ENCODE assay signal across 20 mouse cellular contexts in genomic region chr19:46032731-46033510, GRCm38 (mm10). TPM values are rescaled to one million over a fixed set of nuclear protein-coding genes. Genes with fewer than 3 reads are reported as not detected.
DNase-seq lines count a peak whose midpoint lies in the region; TF ChIP-seq lines count a peak whose summit lies in the region.
"Had no signal": no experiment of that assay in that cellular context is flagged by ENCODE, and none has a peak within 500 bp of the region (broad histone marks: within the 10 kb centered on the region; RNA-seq: fewer than 3 reads in every experiment).

No protein-coding gene starts in this region.

- peaks cover 74% of the 10 kb centered on the region for H3K36me3 ChIP-seq in E14TG2a.4 (ENCODE audit: insufficient read depth, low read length)

- peak; percentile 64 to 68 for DNase-seq in layer of hippocampus, adult 18-20 months (ENCODE audit: low spot score in 2 of 2)
- DNase-seq in layer of hippocampus, adult 8-10 months (ENCODE audit: low spot score in 2 of 2): no peak
- peak; percentile 52 to 65 for DNase-seq in left cerebral cortex, postnatal 36 days (ENCODE audit: low spot score in 2 of 2)
- no peak for DNase-seq in left cerebral cortex, adult 9 months (ENCODE audit: low spot score in 2 of 2)
- DNase-seq in brain, adult 2 months (ENCODE audit: low read depth, low spot score): peak; percentile 58
- no peak for DNase-seq in gastrocnemius, adult 18-20 months (ENCODE audit: low spot score)
- DNase-seq: adrenal gland, adult 8-10 months; cerebellum, adult 2 months; cerebellum, postnatal 25 days; embryo, embryonic 11 days; gastrocnemius, postnatal 25 days; kidney, postnatal 25 days; thymus, adult 2 months; thymus, postnatal 4 days had no signal

- intact Hi-C loops in left cerebral cortex, postnatal 36 days (cut with DNase I): no loop called here

- peak overlapping the region; percentile 17; the same call in 1 of the 2 replicates for H3K4me3 ChIP-seq in E14TG2a.4 (replicated peaks; ENCODE audit: low read length)
- H3K4me3 ChIP-seq: embryonic facial prominence, embryonic 13.5 days; erythroblast, embryonic 14.5 days; forebrain, embryonic 12.5 days; heart, embryonic 10.5 days; limb, embryonic 12.5 days had no signal

- no peaks in the 10 kb centered on the region for H3K27me3 ChIP-seq in E14TG2a.4 (ENCODE audit: insufficient read depth, low read length)
- H3K27me3 ChIP-seq: embryonic facial prominence, embryonic 13.5 days; forebrain, embryonic 12.5 days; limb, embryonic 12.5 days had no signal

- H3K4me1 ChIP-seq in E14TG2a.4 (replicated peaks; ENCODE audit: low read depth, low read length): peaks cover 85% of the 10 kb centered on the region

- H3K9me3 ChIP-seq in E14TG2a.4 (ENCODE audit: low read length): peaks cover 7% of the 10 kb centered on the region; the same call in 1 of the 2 replicates

- TF ChIP-seq CTCF in E14TG2a.4 (conservative IDR thresholded peaks at IDR 0.05; ENCODE audit: low read length): no peak

RNA-seq across cellular contexts. Expression of gene Pprc1, which starts 11.8 kb away (rescaled TPM):
- total RNA-seq in layer of hippocampus, adult 18-20 months (2021): 10 to 100 TPM; 31.0 to 36.6 TPM
- total RNA-seq in layer of hippocampus, adult 8-10 months (2022): 10 to 100 TPM; 26.4 to 34.8 (median 32.4) TPM
- 10 to 100 TPM; 20.5 to 25.5 TPM for total RNA-seq in left cerebral cortex, postnatal 36 days (2021)
- total RNA-seq in gastrocnemius, adult 18-20 months (2021): 10 to 100 TPM; 14.9 to 15.1 TPM

RNA-seq across cellular contexts. Expression of gene Ldb1, which starts 12.1 kb away (rescaled TPM):
- 100 to 1,000 TPM; 122 to 123 TPM for total RNA-seq in layer of hippocampus, adult 18-20 months (2021)
- 100 to 1,000 TPM; 109 to 123 (median 120) TPM for total RNA-seq in layer of hippocampus, adult 8-10 months (2022)
- 100 to 1,000 TPM; 108 to 118 TPM for total RNA-seq in left cerebral cortex, postnatal 36 days (2021)
- 10 to 100 TPM; 15.5 to 15.8 TPM for total RNA-seq in gastrocnemius, adult 18-20 months (2021)

RNA-seq across cellular contexts. Expression of gene Hps6, which starts 29.6 kb away (rescaled TPM):
- total RNA-seq in layer of hippocampus, adult 18-20 months (2021): 1 to 10 TPM; 7.5 to 9.7 TPM
- total RNA-seq in layer of hippocampus, adult 8-10 months (2022): 1 to 10 TPM; 6.1 to 8.8 (median 8.2) TPM
- total RNA-seq in left cerebral cortex, postnatal 36 days (2021): 1 to 10 TPM; 5.9 to 7.1 TPM
- total RNA-seq in gastrocnemius, adult 18-20 months (2021): 1 to 10 TPM; 3.6 to 3.9 TPM

RNA-seq across cellular contexts. Expression of gene Armh3, which starts 34.6 kb away (rescaled TPM):
- 10 to 100 TPM; 18.4 to 19.3 TPM for total RNA-seq in layer of hippocampus, adult 18-20 months (2021)
- total RNA-seq in layer of hippocampus, adult 8-10 months (2022): 10 to 100 TPM; 18.4 to 24.1 (median 22.3) TPM
- 10 to 100 TPM; 20.1 to 20.2 TPM for total RNA-seq in left cerebral cortex, postnatal 36 days (2021)
- total RNA-seq in gastrocnemius, adult 18-20 months (2021): 10 to 100 TPM; 11.9 to 12.6 TPM

RNA-seq across cellular contexts. Expression of gene Nolc1, which starts 42.7 kb away (rescaled TPM):
- 10 to 100 TPM; 56.2 to 56.4 TPM for total RNA-seq in layer of hippocampus, adult 18-20 months (2021)
- 10 to 100 TPM; 44.8 to 51.0 (median 47.7) TPM for total RNA-seq in layer of hippocampus, adult 8-10 months (2022)
- total RNA-seq in left cerebral cortex, postnatal 36 days (2021): 10 to 100 TPM; 42.5 to 44.1 TPM
- total RNA-seq in gastrocnemius, adult 18-20 months (2021): 10 to 100 TPM; 22.4 to 24.7 TPM

Comparison
In these comparisons a context has a peak if more than half of its experiments do, and no peak if none do; other contexts are left out.
1. DNase-seq: peak in layer of hippocampus, adult 18-20 months (2 of 2), left cerebral cortex, postnatal 36 days (2 of 2) and brain, adult 2 months (single experiment); none in layer of hippocampus, adult 8-10 months (0 of 2), left cerebral cortex, adult 9 months (0 of 2) and gastrocnemius, adult 18-20 months (single experiment).
2. RNA of gene Ldb1, which starts 12.1 kb away (total RNA-seq): 122 to 123 TPM in layer of hippocampus, adult 18-20 months, 109 to 123 TPM in layer of hippocampus, adult 8-10 months and 108 to 118 TPM in left cerebral cortex, postnatal 36 days; 15.5 to 15.8 TPM in gastrocnemius, adult 18-20 months; every median in the first group is over 4 times any median in the second.